Mouse (Mus musculus) forebrain, postnatal 0 days (tissue): ENCODE data around the gene H6pd. TPM values are rescaled to one million over a fixed set of nuclear protein-coding genes. Genes with fewer than 3 reads are reported as not detected.

Experiments used
- ATAC-seq: fragments of 200-750 bp; cut with Nextera tagmentation; 2 replicates; pipeline ENCODE4 v1.8.0; 2017; ENCODE audit warnings: mild to moderate bottlenecking, moderate library complexity
- DNase-seq: peaks from one replicate; pipeline ENCODE4 v3.0.0-alpha.2; 2015
- H3K27ac ChIP-seq: fragments of 300-500 bp; sonication (generic); 2 replicates; pipeline ENCODE4 v1.5.1; 2014; ENCODE audit warnings: low read depth, mild to moderate bottlenecking, antibody characterized with exemption, low read length, moderate library complexity, mixed read lengths
- H3K27me3 ChIP-seq: fragments of 300-500 bp; sonication (generic); 2 replicates; pipeline ENCODE4 v1.6.1; 2014; ENCODE audit warnings: mild to moderate bottlenecking, low read length, mixed read lengths; ENCODE audit not compliant: insufficient read depth
- H3K36me3 ChIP-seq: fragments of 300-500 bp; sonication (generic); 2 replicates; pipeline ENCODE4 v1.6.1; 2014; ENCODE audit warnings: mild to moderate bottlenecking, moderate library complexity; ENCODE audit not compliant: insufficient read depth
- H3K4me1 ChIP-seq: fragments of 300-500 bp; sonication (generic); 2 replicates; pipeline ENCODE4 v1.6.1; 2014; ENCODE audit warnings: antibody characterized with exemption; ENCODE audit not compliant: insufficient read depth
- H3K4me2 ChIP-seq: fragments of 300-500 bp; sonication (generic); 2 replicates; pipeline ENCODE4 v1.6.1; 2014; ENCODE audit warnings: low read depth, mild to moderate bottlenecking, moderate library complexity
- H3K4me3 ChIP-seq: fragments of 300-500 bp; sonication (generic); 2 replicates; pipeline ENCODE4 v1.5.1; 2014; ENCODE audit warnings: low read depth, low read length, mixed read lengths
- H3K9ac ChIP-seq: fragments of 300-500 bp; sonication (generic); 2 replicates; pipeline ENCODE4 v1.6.1; 2014; ENCODE audit warnings: mild to moderate bottlenecking
- H3K9me3 ChIP-seq: fragments of 300-500 bp; sonication (generic); 2 replicates; pipeline ENCODE4 v1.6.1; 2016; ENCODE audit warnings: low read length
- CTCF ChIP-seq: sonication (generic); IDR thresholded peaks from 2 replicates; pipeline ENCODE4 v1.5.1; 2016; ENCODE audit warnings: antibody characterized with exemption, control low read depth, low read depth
- WGBS: fragments of 180-500 bp; shearing (Covaris S2); extraction: QIAGEN DNeasy Blood & Tissue Kit; methylation state at CpG from one replicate; pipeline ENCODE4 v1.1.7; 2014; 5-methylcytosine and 5-hydroxymethylcytosine counted together
- polyA plus RNA-seq: library from polyadenylated mRNA; unstranded; fragments of >200 nt; fragmentation: Nextera tagmentation; extraction: Ambion mirVana; gene quantifications from 2 replicates; pipeline ENCODE4 v1.2.1, GENCODE M21; 2015
- total RNA-seq: library from RNA; depleted of rRNA; stranded (reverse); fragments of >200 nt; gene quantifications from 2 replicates; pipeline ENCODE4 v1.2.3, GENCODE M21; 2014

The H6pd gene
- total and polyA plus RNA-seq, 2 experiments from 2014 or later, result 3.1 to 8.4 TPM

DNA sequence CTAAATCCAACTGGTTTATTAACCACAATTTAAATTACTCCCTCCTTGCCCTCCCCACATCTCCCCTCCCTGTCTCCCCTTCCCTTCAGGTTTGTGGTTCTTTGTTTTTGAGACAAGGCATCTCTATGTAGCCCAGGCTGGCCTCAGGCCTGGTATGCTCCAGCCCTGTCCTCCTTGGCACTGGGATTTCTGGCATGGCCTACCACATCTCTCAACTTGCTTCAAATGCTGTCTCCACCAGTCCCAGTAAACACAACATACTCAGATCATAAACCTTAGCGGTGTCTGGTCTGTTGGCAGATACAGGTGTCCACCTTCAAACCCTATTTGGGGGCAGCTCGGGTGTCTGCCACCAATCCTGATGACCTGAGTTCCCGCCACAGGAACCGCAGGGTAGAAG lies 5.2 kb downstream of the H6pd start:
- Histone ChIP-seq H3K4me3 (no peak overlapping the region), H3K9me3 (no peaks in the 10 kb centered on the region), H3K36me3 (no peaks in the 10 kb centered on the region), H3K27me3 (no peaks in the 10 kb centered on the region), H3K4me2 (no peak overlapping the region), H3K9ac (no peak overlapping the region), H3K27ac (no peak overlapping the region), H3K4me1 (no peaks in the 10 kb centered on the region)
- no peak for TF ChIP-seq CTCF
- no peak for ATAC-seq
- DNase-seq, result no peak
- 85% methylated on average over 4 of the region's 4 CpGs for whole genome bisulfite sequencing

- no peak overlapping the region for H3K27ac ChIP-seq
- no peaks in the 10 kb centered on the region for H3K27me3 ChIP-seq
- H3K4me1 ChIP-seq, result no peaks in the 10 kb centered on the region
- no peak for ATAC-seq
- no peak overlapping the region for H3K4me3 ChIP-seq
- no peaks in the 10 kb centered on the region for H3K9me3 ChIP-seq
- no peak overlapping the region for H3K9ac ChIP-seq
- WGBS, result 76% methylated on average over 7 of the region's 7 CpGs
- DNase-seq, result no peak
- H3K4me2 ChIP-seq, result no peak overlapping the region
- no peak for TF ChIP-seq CTCF
- H3K36me3 ChIP-seq, result no peaks in the 10 kb centered on the region
Measured at GRCm38 (mm10) chr4:150003021-150003580, 5.7 kb downstream of the H6pd start.

DNA sequence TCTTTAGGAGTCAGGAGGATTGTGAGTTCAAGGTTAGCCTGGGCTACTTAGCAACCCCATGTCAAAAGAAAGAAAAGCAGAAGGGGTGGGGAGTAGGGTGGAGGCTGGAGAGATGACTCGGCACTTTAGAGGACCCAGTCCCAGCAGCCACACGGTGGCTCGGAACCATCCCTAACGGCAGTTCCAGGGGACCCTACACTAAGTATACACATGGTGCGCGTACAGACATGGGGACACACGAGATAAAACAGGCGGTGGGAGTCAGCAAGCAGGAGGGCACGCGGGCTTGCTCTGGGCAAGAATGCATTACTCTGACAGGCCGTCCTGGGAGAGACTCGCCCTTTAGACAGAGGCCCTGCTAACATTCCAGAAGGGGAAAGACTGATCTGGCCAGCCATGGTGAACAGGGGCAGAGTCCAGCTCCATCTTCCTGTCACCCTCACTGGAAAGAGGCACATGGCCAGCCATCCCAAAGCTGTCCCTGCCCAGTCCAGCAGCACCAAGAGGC lies 6.7 kb downstream of the H6pd start:
- ATAC-seq (no peak), DNase-seq (no peak)
- no peak overlapping the region for H3K27ac ChIP-seq
- H3K4me3 ChIP-seq, result no peak overlapping the region
- H3K4me2 ChIP-seq, result no peak overlapping the region
- TF ChIP-seq CTCF, result no peak
- no peaks in the 10 kb centered on the region for H3K27me3 ChIP-seq
- H3K9me3 ChIP-seq, result no peaks in the 10 kb centered on the region
- no peak overlapping the region for H3K9ac ChIP-seq
- no peaks in the 10 kb centered on the region for H3K4me1 ChIP-seq
- H3K36me3 ChIP-seq, result no peaks in the 10 kb centered on the region
- 77% methylated on average over 12 of the region's 12 CpGs for WGBS

GRCm38 (mm10) chr4:150001221-150001860 lies 7.5 kb downstream of the H6pd start:
- Histone ChIP-seq H3K9me3 (no peaks in the 10 kb centered on the region), H3K4me2 (no peak overlapping the region), H3K4me1 (no peaks in the 10 kb centered on the region), H3K27ac (0 out of 2 replicates have a peak overlapping the region, but pooled peaks have one; percentile 21), H3K9ac (no peak overlapping the region), H3K27me3 (no peaks in the 10 kb centered on the region), H3K4me3 (no peak overlapping the region), H3K36me3 (no peaks in the 10 kb centered on the region)
- ATAC-seq (no peak), DNase-seq (no peak)
- no peak for TF ChIP-seq CTCF
- WGBS, result 77% methylated on average over 10 of the region's 10 CpGs

GRCm38 (mm10) chr4:149999931-150000555 lies 8.8 kb downstream of the H6pd start:
- H3K9ac ChIP-seq, result no peak overlapping the region
- no peaks in the 10 kb centered on the region for H3K36me3 ChIP-seq
- H3K9me3 ChIP-seq, result no peaks in the 10 kb centered on the region
- no peak overlapping the region for H3K4me3 ChIP-seq
- 91% methylated on average over 15 of the region's 15 CpGs for WGBS
- H3K4me2 ChIP-seq, result no peak overlapping the region
- H3K4me1 ChIP-seq, result no peaks in the 10 kb centered on the region
- no peak for TF ChIP-seq CTCF
- no peak overlapping the region for H3K27ac ChIP-seq
- DNase-seq (no peak), ATAC-seq (no peak)
- no peaks in the 10 kb centered on the region for H3K27me3 ChIP-seq

- H3K4me2 ChIP-seq, result no peak overlapping the region
- H3K4me1 ChIP-seq, result no peaks in the 10 kb centered on the region
- no peak for DNase-seq
- H3K9ac ChIP-seq, result no peak overlapping the region
- TF ChIP-seq CTCF, result no peak
- no peaks in the 10 kb centered on the region for H3K9me3 ChIP-seq
- no peak overlapping the region for H3K27ac ChIP-seq
- no peaks in the 10 kb centered on the region for H3K36me3 ChIP-seq
- no peak overlapping the region for H3K4me3 ChIP-seq
- WGBS, result 79% methylated on average over 9 of the region's 9 CpGs
- H3K27me3 ChIP-seq, result no peaks in the 10 kb centered on the region
- ATAC-seq, result no peak
Measured at GRCm38 (mm10) chr4:149999510-149999900, 9.3 kb downstream of the H6pd start.

GRCm38 (mm10) chr4:149998786-149999509 lies 9.9 kb downstream of the H6pd start:
- ATAC-seq (no peak), DNase-seq (no peak)
- TF ChIP-seq CTCF, result no peak
- Histone ChIP-seq H3K27me3 (no peaks in the 10 kb centered on the region), H3K27ac (no peak overlapping the region), H3K9ac (no peak overlapping the region), H3K4me2 (no peak overlapping the region), H3K4me1 (no peaks in the 10 kb centered on the region), H3K9me3 (no peaks in the 10 kb centered on the region), H3K4me3 (no peak overlapping the region), H3K36me3 (no peaks in the 10 kb centered on the region)
- WGBS, result 78% methylated on average over 14 of the region's 14 CpGs
